Mouse (Mus musculus) frontal cortex, adult 2 months (tissue): Measurements from ENCODE around the gene Pitx2. TPM values are rescaled to one million over a fixed set of nuclear protein-coding genes. Genes with fewer than 3 reads are reported as not detected.
A peak's percentile ranks its signal among the peaks of the same experiment; 100 is the strongest.

Experiments used
- DNase-seq, 2 experiments: peaks; one replicate each; pipeline ENCODE4 v3.0.0; 2022; ENCODE audit warnings: low spot score in 1 of 2; ENCODE audit errors: extremely low spot score in 1 of 2
- polyA plus RNA-seq: library from polyadenylated mRNA; depleted of rRNA; stranded (reverse); fragments of >200 nt; gene quantifications from 2 replicates; pipeline ENCODE4 v1.2.3, GENCODE M21; 2012

Pitx2 gene
- polyA plus RNA-seq, 1 experiment: not detected

DNA sequence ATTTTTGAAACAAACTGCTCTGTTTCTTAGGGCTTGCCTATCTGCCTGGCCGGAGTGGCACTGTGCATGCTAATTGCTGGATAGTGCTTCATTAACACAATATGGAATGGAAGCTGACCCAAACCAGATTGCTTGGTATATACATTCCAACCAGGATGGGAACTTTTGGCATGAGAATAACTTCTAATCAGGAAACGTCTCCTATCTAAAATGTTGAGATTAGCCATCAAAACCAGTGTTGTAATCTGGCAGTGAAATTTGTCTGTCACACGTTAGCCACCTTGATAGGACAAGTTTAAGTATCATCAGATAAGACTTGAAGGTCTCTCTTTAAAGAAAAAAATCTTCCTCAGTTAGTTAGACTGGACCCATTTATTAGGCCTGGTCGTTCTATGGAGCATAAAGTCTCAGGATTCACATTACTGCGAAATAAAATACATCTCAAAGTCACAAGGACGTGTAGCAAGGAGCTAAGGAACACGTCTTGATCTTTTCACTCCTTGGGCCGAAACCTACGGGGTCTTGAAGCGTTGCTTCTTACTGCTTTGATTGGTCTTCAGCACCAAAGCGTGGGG lies 2.1 kb downstream of the Pitx2 start:
- no peak for DNase-seq

GRCm38 (mm10) chr3:129202871-129203740 lies 3.4 kb downstream of the Pitx2 start:
- DNase-seq: no peak

DNA sequence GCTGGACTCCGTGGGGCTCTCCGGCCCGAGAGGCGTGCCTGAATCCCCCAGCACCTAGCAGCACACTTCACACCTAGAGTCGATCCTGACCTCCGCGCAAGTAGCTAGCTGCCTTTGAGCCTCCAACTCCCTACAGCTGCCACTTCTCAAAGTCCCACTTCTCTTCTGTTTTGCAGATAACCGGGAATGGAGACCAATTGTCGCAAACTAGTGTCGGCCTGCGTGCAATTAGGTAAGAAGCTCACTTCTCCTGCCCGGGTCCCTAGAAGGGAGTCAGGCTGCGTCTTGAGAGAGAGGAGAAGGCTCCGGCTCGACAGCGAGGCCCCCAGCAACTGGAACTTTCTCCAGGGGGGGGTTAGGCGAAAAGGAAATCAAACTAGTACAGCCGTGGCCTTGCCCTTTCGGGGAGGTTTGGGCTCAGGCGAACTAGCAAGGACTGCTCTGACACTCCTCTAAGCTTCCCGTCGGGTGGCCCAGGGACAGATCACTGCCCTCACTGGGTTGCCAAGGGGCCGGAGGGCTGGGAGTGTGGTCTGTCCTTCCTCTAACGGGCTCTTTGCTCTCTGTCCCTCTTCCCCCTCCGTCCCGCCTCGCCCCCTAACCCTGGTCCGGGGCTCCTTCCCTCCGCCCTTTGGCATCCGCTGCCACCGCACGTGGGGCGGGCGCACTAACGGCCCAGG lies 4.2 kb downstream of the Pitx2 start:
- DNase-seq: no peak

DNA sequence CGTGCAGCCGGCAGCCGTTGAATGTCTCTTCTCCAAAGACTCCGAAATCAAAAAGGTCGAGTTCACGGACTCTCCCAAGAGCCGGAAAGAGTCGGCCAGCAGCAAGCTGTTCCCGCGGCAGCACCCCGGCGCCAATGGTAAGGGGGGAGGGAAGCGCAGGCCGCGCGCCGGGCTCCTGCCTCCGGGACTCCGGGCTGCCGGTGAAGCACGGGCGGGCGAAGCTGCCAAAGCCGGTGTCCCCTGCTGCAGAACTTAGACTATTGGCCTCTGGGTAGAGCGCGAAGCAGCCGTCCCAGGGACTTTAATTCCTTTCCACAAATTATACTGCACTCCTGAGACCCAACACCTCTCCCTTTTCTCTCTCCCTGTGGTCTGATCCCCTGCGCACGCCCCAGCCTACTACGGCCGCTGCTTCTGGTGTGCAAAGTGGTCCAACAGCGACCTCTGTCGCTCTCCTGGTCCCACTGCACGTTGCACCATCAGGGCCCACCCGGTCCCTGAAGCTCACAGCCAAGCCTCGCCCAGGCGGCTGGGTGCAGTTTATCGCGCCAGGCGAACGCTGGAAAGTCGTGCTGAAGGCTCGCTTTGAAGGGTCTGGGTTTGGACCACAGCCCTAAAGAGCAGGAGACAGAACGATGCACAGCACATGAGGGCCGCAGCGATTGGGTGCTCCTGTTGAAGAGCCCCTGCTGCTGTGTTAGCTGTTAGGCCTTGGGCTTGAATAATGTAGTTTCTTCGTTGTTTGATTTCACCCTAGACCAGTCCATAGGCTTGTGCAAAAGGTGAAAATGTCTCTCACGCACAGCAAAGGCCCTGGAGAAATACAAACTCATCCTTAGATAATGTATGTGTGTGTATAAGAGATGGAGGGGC lies 5.0 kb downstream of the Pitx2 start:
- peak; percentile 31 to 76 for DNase-seq

GRCm38 (mm10) chr3:129205481-129206175 lies 6.0 kb downstream of the Pitx2 start:
- DNase-seq: no peak

DNA sequence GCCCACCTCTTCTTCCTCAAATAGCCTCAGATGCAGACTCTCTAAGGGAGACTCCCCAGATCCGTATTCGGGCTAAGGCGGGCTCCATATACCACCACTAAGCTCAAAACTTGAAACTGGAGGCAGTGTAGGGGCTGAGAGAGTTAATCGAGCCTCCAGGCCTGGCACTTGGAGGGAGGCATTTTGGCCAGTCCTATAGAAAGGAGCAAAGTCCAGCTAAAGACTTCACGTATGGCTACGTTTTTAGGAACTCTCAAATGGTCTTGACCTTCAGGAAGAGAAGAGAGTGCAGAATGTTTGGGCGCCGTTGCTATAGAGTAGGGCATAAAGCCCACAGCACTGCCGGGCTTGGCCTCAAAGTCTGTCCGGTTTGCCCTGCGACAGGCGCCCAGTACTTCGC lies 7.1 kb downstream of the Pitx2 start:
- no peak for DNase-seq

GRCm38 (mm10) chr3:129207231-129208030 lies 7.8 kb downstream of the Pitx2 start:
- no peak for DNase-seq

DNA sequence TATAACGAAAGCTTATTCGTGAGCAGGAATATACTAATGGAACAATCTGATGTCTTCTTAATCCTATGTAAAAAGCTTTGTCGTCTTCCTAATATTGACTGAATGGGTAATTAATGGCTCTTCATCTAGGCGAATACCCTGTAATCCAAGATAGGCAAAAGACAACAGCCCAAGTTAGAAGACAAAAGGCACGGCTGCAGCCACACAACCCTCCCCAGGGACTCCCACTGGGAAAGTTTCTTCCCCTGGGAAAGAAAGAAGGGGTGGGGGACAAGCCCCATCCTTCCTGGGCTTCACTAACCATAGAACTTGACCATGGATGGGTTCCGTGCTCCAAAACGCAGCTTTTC lies 8.3 kb downstream of the Pitx2 start:
- DNase-seq: no peak

- DNase-seq: no peak
Measured at GRCm38 (mm10) chr3:129208421-129208820, 8.7 kb downstream of the Pitx2 start.

GRCm38 (mm10) chr3:129209266-129209665 lies 9.6 kb downstream of the Pitx2 start:
- DNase-seq: no peak

DNA sequence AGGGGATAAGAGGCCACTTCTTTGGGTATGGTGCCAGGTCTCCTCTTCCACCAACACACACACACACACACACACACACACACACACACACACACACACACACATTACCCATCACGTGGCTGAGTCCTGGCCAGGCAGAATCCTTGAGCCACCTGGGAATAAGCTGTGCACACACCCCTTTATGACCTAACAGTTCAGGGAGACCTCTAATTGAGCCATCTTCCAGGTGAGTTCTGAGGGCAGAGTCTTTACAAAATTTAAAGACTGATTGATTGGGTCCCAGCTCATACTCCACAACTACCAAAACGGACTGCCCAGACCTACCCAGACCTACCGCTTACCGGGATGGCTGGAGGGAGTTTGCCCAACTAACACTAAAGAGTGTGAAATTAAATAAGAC lies 10.1 kb downstream of the Pitx2 start:
- DNase-seq: no peak

DNA sequence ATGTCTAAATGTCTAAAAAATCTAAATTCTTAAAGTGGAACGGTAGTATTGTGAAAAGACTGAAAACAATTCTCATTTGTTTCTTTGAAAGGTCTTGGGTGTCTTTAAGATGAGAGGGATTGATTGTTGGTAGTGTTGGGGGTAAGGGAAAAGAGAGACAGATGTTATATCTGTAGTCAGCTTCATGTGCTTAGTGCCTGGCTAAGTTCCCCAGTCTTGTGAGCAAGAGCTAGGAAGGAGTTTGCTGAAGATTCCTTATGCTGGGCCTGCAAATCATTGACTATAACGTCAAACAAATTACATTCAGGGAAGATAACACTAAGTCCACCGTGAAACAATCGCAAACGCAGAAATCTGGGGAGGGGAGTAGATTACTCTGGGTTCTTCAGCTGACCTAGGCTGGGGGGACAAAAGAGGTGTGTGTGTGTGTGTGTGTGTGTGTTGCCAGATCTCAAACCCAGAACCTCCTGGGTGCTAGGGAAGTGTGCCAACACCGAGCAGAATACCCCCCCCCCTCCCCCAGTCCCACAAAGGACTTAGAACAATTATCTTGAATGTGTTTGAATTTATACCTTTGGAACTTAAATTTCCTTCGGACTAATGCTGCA lies 12.5 kb downstream of the Pitx2 start:
- no peak for DNase-seq

- no peak for DNase-seq
Measured at GRCm38 (mm10) chr3:129212807-129213206, 13.1 kb downstream of the Pitx2 start.

GRCm38 (mm10) chr3:129213633-129214145 lies 14.0 kb downstream of the Pitx2 start:
- no peak for DNase-seq

GRCm38 (mm10) chr3:129214146-129214665 lies 14.5 kb downstream of the Pitx2 start:
- DNase-seq: no peak

DNA sequence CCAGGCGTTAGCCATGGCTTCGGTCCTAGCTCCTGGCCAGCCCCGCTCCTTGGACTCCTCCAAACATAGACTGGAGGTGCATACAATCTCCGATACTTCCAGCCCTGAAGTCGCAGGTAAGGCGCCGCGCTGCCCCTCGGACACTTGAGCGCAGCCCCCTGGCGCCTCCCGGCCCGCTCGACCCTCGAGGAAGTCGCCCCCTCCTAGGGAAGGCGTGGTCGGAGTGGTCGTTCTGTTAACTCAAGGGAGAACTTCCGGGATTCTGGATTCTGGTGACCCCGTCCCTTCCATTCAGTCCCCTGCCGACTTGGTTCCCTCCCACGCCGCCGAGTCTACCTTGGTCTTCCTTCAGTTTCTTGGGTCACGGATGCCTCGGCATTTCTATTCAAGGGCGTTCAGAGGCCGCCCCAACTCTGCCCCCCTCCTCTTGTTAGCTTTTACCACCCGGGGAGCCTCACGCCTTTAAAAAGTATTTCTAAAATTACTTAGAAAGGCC lies 15.0 kb downstream of the Pitx2 start:
- DNase-seq: no peak

GRCm38 (mm10) chr3:129215241-129215750 lies 15.6 kb downstream of the Pitx2 start:
- DNase-seq: no peak

GRCm38 (mm10) chr3:129215751-129216331 lies 16.2 kb downstream of the Pitx2 start:
- DNase-seq: no peak
